Mouse (Mus musculus) olfactory bulb, adult 2 months (tissue): ENCODE data around the gene Clmp.

Experiments used
- CTCF ChIP-seq: fragments of 200-500 bp; IDR thresholded peaks from 2 replicates; pipeline ENCODE4 v1.5.1; 2012; ENCODE audit warnings: low read depth, mild to moderate bottlenecking, low read length, moderate library complexity; ENCODE audit not compliant: insufficient read depth
- POLR2A ChIP-seq: fragments of 200-500 bp; IDR thresholded peaks from 2 replicates; pipeline ENCODE4 v1.6.1; 2012; ENCODE audit warnings: mild to moderate bottlenecking, low read depth, low read length, moderate library complexity; ENCODE audit not compliant: insufficient read depth

DNA sequence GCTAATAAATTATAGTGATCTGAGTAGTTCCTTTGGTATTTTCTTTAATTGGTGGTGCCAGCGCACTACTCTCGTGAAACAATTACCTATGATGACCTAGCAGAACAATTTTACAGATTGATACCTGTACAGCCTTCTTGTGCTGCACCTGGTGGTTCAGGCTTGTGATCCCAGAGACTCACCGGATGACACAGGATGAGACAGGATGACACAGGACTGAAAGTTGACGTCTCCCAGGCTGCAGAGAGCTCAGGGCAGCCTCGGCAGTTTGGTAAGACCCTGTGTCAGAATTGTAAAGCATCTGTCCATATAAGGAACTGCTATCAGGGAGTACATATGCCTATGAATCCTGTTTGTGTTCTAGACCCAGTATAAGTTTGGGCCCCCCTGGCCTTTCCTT is 109.2 kb downstream of the Clmp start:
- TF ChIP-seq CTCF (no peak), POLR2A (no peak)
